Mouse (Mus musculus) embryonic fibroblast, embryonic 13.5 days (primary cell): ENCODE measurements around the gene Vps13c.

Experiments
- CTCF ChIP-seq: IDR thresholded peaks from 2 replicates; pipeline ENCODE4 v1.5.1; 2011; ENCODE audit warnings: mild to moderate bottlenecking, control low read depth, low read length, moderate library complexity, borderline replicate concordance; ENCODE audit not compliant: insufficient read depth
- POLR2A ChIP-seq: IDR thresholded peaks from 2 replicates; pipeline ENCODE4 v1.6.1; 2011; ENCODE audit warnings: low read depth, mild to moderate bottlenecking, control low read depth, low read length, moderate library complexity

- no peak for TF ChIP-seq CTCF
- no peak for TF ChIP-seq POLR2A
Measured at GRCm38 (mm10) chr9:67863332-67863731, 23.1 kb downstream of the Vps13c start.
